Mouse (Mus musculus): ENCODE measurements at regions not wholly inside any gene's neighbourhood (a gene's known extent, or its start where the extent isn't known, plus 50 kb on each side); places are given as distances from the start of the nearest gene placed in this dataset.

GRCm38 (mm10) chr10:68347806-68348205, 69.3 kb upstream of the Arid5b start:
- TF ChIP-seq POLR2A (IDR thresholded peaks at IDR 0.05; ENCODE audit: low read depth, low read length) (no peak), CTCF (IDR thresholded peaks at IDR 0.05; ENCODE audit: extremely low read depth, insufficient read depth, insufficient read length, insufficient replicate concordance) (no peak)

Measured in spleen, adult 2 months (tissue).